Mouse (Mus musculus): ENCODE measurements around the gene Mbd6. TPM values are rescaled to one million over a fixed set of nuclear protein-coding genes. Genes with fewer than 3 reads are reported as not detected.
"Not testable (repeated sequence)": the region's sequence is repeated elsewhere in the genome, so short reads cannot be mapped to it uniquely, and the experiment has no call there.

The Mbd6 gene
- polyA plus RNA-seq, 1 experiment from 2014 or later = 20.6 TPM

- Histone ChIP-seq H3K4me3 (ENCODE audit: low read depth, low read length) (no peak overlapping the region), H3K27me3 (replicated peaks; ENCODE audit: control insufficient read depth, insufficient read depth, low read length) (peaks cover 9% of the 10 kb centered on the region; the same call in 1 of the 2 replicates), H3K36me3 (ENCODE audit: control insufficient read depth, insufficient read depth, low read length) (no peaks in the 10 kb centered on the region), H3K4me2 (ENCODE audit: low read length) (no peak overlapping the region), H3K9ac (ENCODE audit: low read length) (no peak overlapping the region), H3K27ac (ENCODE audit: low read depth) (no peak overlapping the region), H3K4me1 (replicated peaks; ENCODE audit: control insufficient read depth, insufficient read depth, low read length) (no peaks in the 10 kb centered on the region), H3K9me3 (ENCODE audit: control insufficient read depth, low read length) (no peaks in the 10 kb centered on the region)
- ATAC-seq (replicated peaks; ENCODE audit: low FRiP score, low TSS enrichment, low read depth) (no peak), DNase-seq (ENCODE audit: low spot score) (no peak)
- 71% methylated on average over 7 of the region's 7 CpGs for WGBS
These were observed 31.2 kb upstream of the Mbd6 start for GRCm38 (mm10) chr10:127319969-127320368.

- DNase-seq (ENCODE audit: low spot score) (no peak), ATAC-seq (replicated peaks; ENCODE audit: low FRiP score, low TSS enrichment, low read depth) (no peak)
- Histone ChIP-seq H3K27me3 (replicated peaks; ENCODE audit: control insufficient read depth, insufficient read depth, low read length) (no peaks in the 10 kb centered on the region), H3K9me3 (ENCODE audit: control insufficient read depth, low read length) (no peaks in the 10 kb centered on the region), H3K9ac (ENCODE audit: low read length) (no peak overlapping the region), H3K4me2 (ENCODE audit: low read length) (no peak overlapping the region), H3K4me1 (replicated peaks; ENCODE audit: control insufficient read depth, insufficient read depth, low read length) (no peaks in the 10 kb centered on the region), H3K27ac (ENCODE audit: low read depth) (no peak overlapping the region), H3K36me3 (ENCODE audit: control insufficient read depth, insufficient read depth, low read length) (no peaks in the 10 kb centered on the region), H3K4me3 (ENCODE audit: low read depth, low read length) (no peak overlapping the region)
- 44% methylated on average over 4 of the region's 4 CpGs for WGBS
These were observed 29.2 kb upstream of the Mbd6 start for GRCm38 (mm10) chr10:127318009-127318408.

GRCm38 (mm10) chr10:127317277-127317676 lies 28.5 kb upstream of the Mbd6 start:
- no peaks in the 10 kb centered on the region for H3K27me3 ChIP-seq (replicated peaks; ENCODE audit: control insufficient read depth, insufficient read depth, low read length)
- no peak overlapping the region for H3K4me2 ChIP-seq (ENCODE audit: low read length)
- ATAC-seq (replicated peaks; ENCODE audit: low FRiP score, low TSS enrichment, low read depth) (no peak), DNase-seq (ENCODE audit: low spot score) (no peak)
- H3K36me3 ChIP-seq (ENCODE audit: control insufficient read depth, insufficient read depth, low read length) = no peaks in the 10 kb centered on the region
- H3K27ac ChIP-seq (ENCODE audit: low read depth) = no peak overlapping the region
- no peaks in the 10 kb centered on the region for H3K9me3 ChIP-seq (ENCODE audit: control insufficient read depth, low read length)
- WGBS = 89% methylated on average over 2 of the region's 2 CpGs
- H3K9ac ChIP-seq (ENCODE audit: low read length) = no peak overlapping the region
- no peak overlapping the region for H3K4me3 ChIP-seq (ENCODE audit: low read depth, low read length)
- H3K4me1 ChIP-seq (replicated peaks; ENCODE audit: control insufficient read depth, insufficient read depth, low read length) = no peaks in the 10 kb centered on the region

GRCm38 (mm10) chr10:127314950-127315349 lies 26.1 kb upstream of the Mbd6 start:
- not testable (repeated sequence) for H3K4me3 ChIP-seq (ENCODE audit: low read depth, low read length); H3K4me1 ChIP-seq (replicated peaks; ENCODE audit: control insufficient read depth, insufficient read depth, low read length); DNase-seq (ENCODE audit: low spot score); ATAC-seq (replicated peaks; ENCODE audit: low FRiP score, low TSS enrichment, low read depth); H3K36me3 ChIP-seq (ENCODE audit: control insufficient read depth, insufficient read depth, low read length); H3K27me3 ChIP-seq (replicated peaks; ENCODE audit: control insufficient read depth, insufficient read depth, low read length); H3K9ac ChIP-seq (ENCODE audit: low read length); H3K9me3 ChIP-seq (ENCODE audit: control insufficient read depth, low read length); H3K27ac ChIP-seq (ENCODE audit: low read depth); H3K4me2 ChIP-seq (ENCODE audit: low read length)
- WGBS = 79% methylated on average over 1 of the region's 1 CpGs

GRCm38 (mm10) chr10:127313516-127313915 lies 24.7 kb upstream of the Mbd6 start:
- not testable (repeated sequence) for H3K4me3 ChIP-seq (ENCODE audit: low read depth, low read length); H3K4me1 ChIP-seq (replicated peaks; ENCODE audit: control insufficient read depth, insufficient read depth, low read length); H3K9me3 ChIP-seq (ENCODE audit: control insufficient read depth, low read length); DNase-seq (ENCODE audit: low spot score); H3K4me2 ChIP-seq (ENCODE audit: low read length); H3K9ac ChIP-seq (ENCODE audit: low read length); ATAC-seq (replicated peaks; ENCODE audit: low FRiP score, low TSS enrichment, low read depth); H3K27me3 ChIP-seq (replicated peaks; ENCODE audit: control insufficient read depth, insufficient read depth, low read length); H3K27ac ChIP-seq (ENCODE audit: low read depth)
- H3K36me3 ChIP-seq (ENCODE audit: control insufficient read depth, insufficient read depth, low read length) = peaks cover 15% of the 10 kb centered on the region
- 85% methylated on average over 5 of the region's 5 CpGs for WGBS

GRCm38 (mm10) chr10:127312858-127313257 lies 24.0 kb upstream of the Mbd6 start:
- Histone ChIP-seq H3K9ac (ENCODE audit: low read length) (no peak overlapping the region), H3K4me2 (ENCODE audit: low read length) (no peak overlapping the region), H3K27me3 (replicated peaks; ENCODE audit: control insufficient read depth, insufficient read depth, low read length) (no peaks in the 10 kb centered on the region), H3K4me3 (ENCODE audit: low read depth, low read length) (no peak overlapping the region), H3K27ac (ENCODE audit: low read depth) (no peak overlapping the region), H3K9me3 (ENCODE audit: control insufficient read depth, low read length) (no peaks in the 10 kb centered on the region), H3K36me3 (ENCODE audit: control insufficient read depth, insufficient read depth, low read length) (peaks cover 22% of the 10 kb centered on the region), H3K4me1 (replicated peaks; ENCODE audit: control insufficient read depth, insufficient read depth, low read length) (peaks cover 8% of the 10 kb centered on the region)
- no peak for DNase-seq (ENCODE audit: low spot score)
- 66% methylated on average over 4 of the region's 4 CpGs for WGBS
- no peak for ATAC-seq (replicated peaks; ENCODE audit: low FRiP score, low TSS enrichment, low read depth)

GRCm38 (mm10) chr10:127312356-127312676 lies 23.5 kb upstream of the Mbd6 start:
- ATAC-seq (replicated peaks; ENCODE audit: low FRiP score, low TSS enrichment, low read depth) (peak; percentile 54), DNase-seq (ENCODE audit: low spot score) (peak; percentile 94)
- Histone ChIP-seq H3K27ac (ENCODE audit: low read depth) (peak overlapping the region; percentile 65), H3K9me3 (ENCODE audit: control insufficient read depth, low read length) (no peaks in the 10 kb centered on the region), H3K4me2 (ENCODE audit: low read length) (peak overlapping the region; percentile 91), H3K4me3 (ENCODE audit: low read depth, low read length) (peak overlapping the region; percentile 74), H3K4me1 (replicated peaks; ENCODE audit: control insufficient read depth, insufficient read depth, low read length) (peaks cover 8% of the 10 kb centered on the region), H3K27me3 (replicated peaks; ENCODE audit: control insufficient read depth, insufficient read depth, low read length) (no peaks in the 10 kb centered on the region), H3K36me3 (ENCODE audit: control insufficient read depth, insufficient read depth, low read length) (peaks cover 27% of the 10 kb centered on the region), H3K9ac (ENCODE audit: low read length) (peak overlapping the region; percentile 68; the same call in 1 of the 2 replicates)
- under 1% methylated on average over 4 of the region's 4 CpGs for WGBS

GRCm38 (mm10) chr10:127311476-127312355 lies 22.9 kb upstream of the Mbd6 start, which contains the start of gene Mars:
Gene Mars, minus strand, starts transcription at chr10:127311786.
- H3K4me1 ChIP-seq (replicated peaks; ENCODE audit: control insufficient read depth, insufficient read depth, low read length) = peaks cover 8% of the 10 kb centered on the region
- DNase-seq (ENCODE audit: low spot score) (peak; percentile 93), ATAC-seq (replicated peaks; ENCODE audit: low FRiP score, low TSS enrichment, low read depth) (peak; percentile 96)
- peak within 1 kb of the TSS; percentile 91 for H3K4me2 ChIP-seq (ENCODE audit: low read length)
- peak within 1 kb of the TSS; percentile 70 for H3K27ac ChIP-seq (ENCODE audit: low read depth)
- no peaks in the 10 kb centered on the region for H3K27me3 ChIP-seq (replicated peaks; ENCODE audit: control insufficient read depth, insufficient read depth, low read length)
- peak within 1 kb of the TSS; percentile 74 for H3K4me3 ChIP-seq (ENCODE audit: low read depth, low read length)
- no peaks in the 10 kb centered on the region for H3K9me3 ChIP-seq (ENCODE audit: control insufficient read depth, low read length)
- peaks cover 33% of the 10 kb centered on the region for H3K36me3 ChIP-seq (ENCODE audit: control insufficient read depth, insufficient read depth, low read length)
- WGBS = under 1% methylated on average over 65 of the region's 65 CpGs
- peak within 1 kb of the TSS; percentile 68 for H3K9ac ChIP-seq (ENCODE audit: low read length)

Data from intestine, embryonic 14.5 days (tissue).